Comparison of ENCODE assay signal across 12 mouse cellular contexts in the genomic region with DNA sequence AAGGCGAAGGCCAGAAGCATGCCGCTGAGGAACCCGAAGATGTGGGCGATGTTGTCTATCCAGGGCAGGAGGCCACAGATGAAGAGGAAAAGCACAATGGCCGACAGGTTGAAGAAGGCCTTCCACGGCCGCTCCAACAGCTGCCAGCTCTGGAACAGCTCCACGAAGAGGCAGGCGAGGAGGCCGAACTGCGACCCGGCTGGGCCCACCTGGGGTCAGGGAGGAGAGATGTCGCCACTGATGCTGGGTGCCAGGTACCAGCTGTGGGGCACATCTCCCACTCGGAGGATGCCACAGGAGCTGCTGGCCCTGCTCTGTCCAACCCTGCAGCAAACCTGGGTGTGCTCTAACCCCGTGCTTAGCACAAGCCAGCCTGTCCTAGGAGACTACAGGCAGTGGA. TPM values are rescaled to one million over a fixed set of nuclear protein-coding genes. Genes with fewer than 3 reads are reported as not detected.
"Had no signal": no experiment of that assay in that cellular context is flagged by ENCODE, and none has a peak within 500 bp of the region (broad histone marks: within the 10 kb centered on the region; RNA-seq: fewer than 3 reads in every experiment).

No protein-coding gene starts in this region.

- DNase-seq: retina, postnatal 1 day; right cerebral cortex, adult 18-20 months; right cerebral cortex, postnatal 14 days; right cerebral cortex, postnatal 25 days; right cerebral cortex, postnatal 4 days; thymus, adult 18-20 months; thymus, adult 2 months; thymus, postnatal 14 days; thymus, postnatal 25 days; thymus, postnatal 36 days; thymus, postnatal 4 days had no signal

RNA-seq across cellular contexts. Expression of gene Aanat, which starts 13.0 kb away (rescaled TPM):
- total RNA-seq: neutrophil, adult 5-6 weeks had no signal

RNA-seq across cellular contexts. Expression of gene Prcd, which starts 54.1 kb away (rescaled TPM):
- total RNA-seq: neutrophil, adult 5-6 weeks had no signal
